Mouse (Mus musculus): Measurements from ENCODE around the gene Iqcb1.
A peak's percentile ranks its signal among the peaks of the same experiment; 100 is the strongest.

Gene Iqcb1

DNA sequence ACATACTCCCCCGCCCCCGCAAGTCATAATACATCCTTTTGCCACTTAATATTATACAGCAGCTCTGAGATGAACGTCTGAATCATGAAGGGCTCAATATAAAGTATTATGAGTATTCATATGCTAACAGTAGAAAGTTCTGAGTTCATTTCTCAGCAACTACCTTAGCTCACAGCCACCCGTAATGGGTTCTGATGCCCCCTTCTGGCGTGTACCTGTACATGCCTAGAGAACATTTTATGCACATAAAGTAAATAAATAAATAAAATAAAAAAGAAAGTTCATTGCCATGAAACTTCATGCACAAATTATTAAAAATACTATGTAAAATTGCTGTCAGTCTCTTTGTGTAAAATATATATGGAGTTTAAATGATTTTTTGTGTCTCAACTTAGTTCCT is 49.1 kb downstream of the Iqcb1 start:
- no peak for DNase-seq

DNA sequence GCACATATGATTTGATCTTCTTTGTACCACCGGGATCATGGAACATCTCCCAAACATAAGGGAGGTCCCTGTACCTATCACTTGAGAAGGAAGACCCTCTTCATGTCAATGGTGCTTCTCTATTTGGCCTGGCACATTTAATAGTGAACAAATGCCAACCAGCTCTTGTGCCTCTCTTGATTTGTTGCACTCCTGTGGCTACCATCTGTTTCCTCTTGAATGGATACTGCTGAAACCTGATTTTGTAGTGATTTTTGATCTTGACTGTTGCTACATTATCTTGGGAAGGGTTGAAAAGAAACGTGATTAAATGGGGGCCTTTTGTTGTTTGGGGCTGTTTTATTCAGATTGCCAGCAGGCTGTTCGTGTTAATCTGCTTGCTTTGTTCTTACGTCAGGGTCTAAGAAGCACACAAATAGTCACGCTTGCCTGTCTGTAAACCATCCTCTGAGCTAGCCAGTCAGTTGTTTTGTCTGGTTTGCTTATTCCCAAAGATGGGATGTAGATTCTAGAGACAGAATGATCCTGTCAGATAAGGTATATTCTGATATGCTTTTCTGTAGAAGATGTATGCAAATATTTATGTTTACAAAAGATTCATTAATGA is 54.7 kb downstream of the Iqcb1 start:
- peak; percentile 52 for DNase-seq

DNA sequence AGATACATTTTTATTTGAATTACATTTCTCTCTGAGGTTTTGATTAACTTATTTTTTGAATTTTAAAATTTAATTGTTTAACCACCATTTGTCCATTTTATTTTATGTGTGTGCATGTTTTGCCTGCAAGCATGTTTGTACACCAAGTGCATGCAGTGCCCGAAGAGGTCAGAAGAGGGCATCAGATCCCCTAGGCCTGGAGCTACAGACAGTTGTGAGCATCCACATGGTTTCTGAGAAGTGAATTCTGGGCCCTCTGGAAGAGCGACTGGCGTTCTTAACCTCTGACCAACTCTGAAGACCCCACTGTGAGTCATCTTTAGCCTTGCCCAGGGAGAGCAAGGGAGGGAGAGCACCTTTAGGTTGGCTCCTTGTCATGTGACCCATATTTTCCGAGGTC is 56.7 kb downstream of the Iqcb1 start:
- no peak for DNase-seq

DNA sequence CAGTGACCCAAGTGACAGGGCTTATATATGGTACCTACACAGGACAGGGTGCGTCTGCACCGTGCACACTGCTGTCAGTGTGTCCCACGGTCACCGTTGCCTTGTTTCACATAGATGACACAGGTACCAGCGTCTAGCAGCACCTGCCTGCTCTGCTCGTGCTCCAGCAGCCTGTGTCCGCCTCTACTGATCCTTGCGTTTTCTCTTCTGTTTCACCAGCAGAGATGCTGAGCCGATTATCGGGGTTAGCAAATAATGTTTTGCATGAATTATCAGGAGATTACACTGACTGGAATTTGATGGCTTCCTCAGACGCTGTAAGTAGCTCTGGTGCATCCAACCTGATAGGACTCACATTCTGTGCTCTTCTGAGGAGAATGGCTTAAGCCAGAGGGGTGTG is 57.7 kb downstream of the Iqcb1 start:
- DNase-seq, result no peak

DNA sequence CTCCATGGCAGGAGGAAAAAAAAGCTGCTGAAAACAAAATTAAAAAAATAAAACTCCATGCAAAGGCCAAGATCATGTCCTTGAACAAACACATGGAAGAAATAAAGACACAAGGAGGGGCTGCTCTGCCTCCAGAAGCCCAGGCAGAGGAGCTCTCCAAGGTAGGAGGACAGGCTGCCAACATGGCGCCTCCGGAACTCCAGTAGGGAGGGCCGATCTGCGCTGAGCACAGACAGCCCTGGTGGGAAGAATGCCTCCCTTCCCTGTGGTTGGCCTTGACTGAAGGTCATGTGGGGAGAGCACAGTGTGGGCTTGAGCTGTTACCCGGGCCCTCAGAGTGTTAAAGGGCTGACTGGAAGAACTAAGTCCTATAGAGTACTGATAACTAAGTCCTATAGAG is 59.4 kb downstream of the Iqcb1 start:
- DNase-seq, result no peak

DNA sequence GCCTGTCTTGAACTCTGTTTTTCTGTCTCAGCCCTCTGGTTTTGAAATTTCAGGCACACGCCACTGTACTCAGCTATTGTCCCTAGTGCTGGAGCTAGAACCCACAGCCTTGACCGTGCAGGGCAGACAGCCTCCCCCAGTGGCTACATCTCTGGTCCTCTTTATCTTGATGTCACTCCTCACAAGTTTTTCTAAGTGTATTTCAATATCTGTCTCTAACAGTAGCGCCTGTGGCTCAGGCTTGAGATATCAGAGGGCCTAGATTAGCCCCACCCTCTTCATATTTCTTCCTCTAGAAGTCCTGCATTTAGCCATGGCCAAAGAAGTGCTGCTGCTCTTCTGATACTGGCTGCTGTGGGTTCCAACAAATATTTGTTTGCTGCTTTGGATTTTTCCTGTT is 62.4 kb downstream of the Iqcb1 start:
- DNase-seq, result no peak

DNA sequence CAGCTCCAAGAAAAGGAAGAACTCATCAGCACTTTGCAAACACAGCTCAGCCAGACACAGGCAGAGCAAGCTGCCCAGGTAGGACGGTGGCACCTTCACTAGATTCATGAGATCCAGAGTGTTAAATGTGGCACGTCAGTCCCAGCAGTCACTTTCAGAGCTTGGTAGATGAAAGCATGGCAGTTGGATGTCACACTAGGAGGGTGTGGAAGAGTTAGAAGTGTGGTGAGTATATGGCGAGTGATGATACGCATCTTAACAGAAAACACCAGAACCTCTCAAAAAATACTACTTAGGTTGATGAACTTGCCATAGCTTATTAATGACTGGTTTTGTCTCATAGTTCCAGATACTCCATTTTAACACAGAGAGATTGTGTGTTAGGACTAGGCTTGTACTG is 63.2 kb downstream of the Iqcb1 start:
- no peak for DNase-seq

DNA sequence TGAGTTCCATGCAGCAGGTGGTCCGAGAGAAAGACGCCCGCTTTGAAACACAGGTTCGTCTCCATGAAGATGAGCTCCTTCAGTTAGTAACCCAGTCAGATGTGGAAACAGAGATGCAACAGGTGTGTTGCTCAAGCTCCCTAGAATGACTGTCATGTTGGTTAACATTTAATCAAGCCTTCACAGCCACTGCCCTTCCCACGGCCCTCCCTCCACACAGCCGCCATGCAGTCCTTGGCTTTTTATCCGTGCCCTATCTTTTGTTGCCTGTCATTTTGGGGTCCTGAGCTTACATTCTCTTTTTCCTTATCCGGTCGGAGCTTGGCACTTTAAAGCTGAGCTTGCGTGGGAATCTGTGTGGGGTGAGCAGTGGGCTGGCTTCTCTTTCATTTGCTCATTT is 65.1 kb downstream of the Iqcb1 start:
- no peak for DNase-seq

DNA sequence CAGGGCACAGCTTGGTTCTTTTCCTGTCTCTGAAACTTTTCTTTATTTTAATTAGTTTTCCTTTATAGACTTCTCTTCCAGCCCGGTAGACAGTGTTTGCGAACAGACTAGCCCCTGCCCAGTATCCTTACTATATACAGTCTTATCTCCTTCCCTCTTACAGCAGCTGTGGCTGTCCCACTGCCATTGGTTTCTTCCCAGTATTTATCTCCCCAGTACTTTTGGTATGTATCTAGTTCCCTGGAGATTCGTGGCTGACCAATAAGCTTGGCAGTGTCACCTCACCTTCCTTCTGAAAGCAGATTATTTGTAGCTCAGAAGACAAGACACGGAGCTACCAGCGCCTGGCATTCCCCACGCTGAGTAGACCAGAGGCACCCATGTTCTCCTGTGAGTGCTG is 68.5 kb downstream of the Iqcb1 start:
- no peak for DNase-seq

DNA sequence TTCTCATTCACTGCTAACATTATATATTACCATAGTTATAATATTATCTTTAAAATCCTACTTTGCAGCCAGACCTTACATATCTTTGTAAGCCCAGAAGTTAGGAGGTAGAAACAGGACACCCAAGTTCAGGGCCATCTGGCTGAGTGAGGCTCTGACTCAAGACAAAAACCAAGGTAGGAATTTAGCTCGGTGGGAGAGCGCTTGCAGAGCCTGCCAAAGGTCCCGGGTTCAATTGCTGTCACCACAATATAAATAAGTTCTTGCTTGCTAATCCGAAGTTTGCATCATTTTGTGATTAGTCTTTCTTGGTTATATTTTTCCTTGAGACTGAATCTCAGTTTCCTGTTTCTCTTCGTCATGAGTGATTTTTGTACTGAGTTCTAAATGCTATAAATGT is 75.0 kb downstream of the Iqcb1 start:
- no peak for DNase-seq

DNA sequence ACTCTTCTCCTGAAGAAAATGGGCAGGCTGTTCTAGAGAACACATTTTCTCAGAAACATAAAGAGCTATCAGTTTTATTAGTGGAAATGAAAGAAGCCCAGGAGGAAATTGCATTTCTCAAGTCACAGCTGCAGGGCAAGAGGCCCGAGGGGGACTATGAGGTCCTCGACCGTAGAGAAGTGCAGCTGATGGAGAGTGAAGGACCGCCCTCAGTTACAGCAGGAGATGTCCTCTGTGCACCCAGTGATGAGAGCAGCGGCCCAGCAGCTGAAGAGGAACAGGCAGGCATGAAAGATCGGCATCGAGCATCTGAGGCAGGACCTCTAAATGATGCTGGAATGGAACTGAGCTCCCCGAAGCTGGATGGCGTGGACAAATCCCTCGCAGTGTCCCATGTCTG is 83.7 kb downstream of the Iqcb1 start:
- DNase-seq, result no peak

DNA sequence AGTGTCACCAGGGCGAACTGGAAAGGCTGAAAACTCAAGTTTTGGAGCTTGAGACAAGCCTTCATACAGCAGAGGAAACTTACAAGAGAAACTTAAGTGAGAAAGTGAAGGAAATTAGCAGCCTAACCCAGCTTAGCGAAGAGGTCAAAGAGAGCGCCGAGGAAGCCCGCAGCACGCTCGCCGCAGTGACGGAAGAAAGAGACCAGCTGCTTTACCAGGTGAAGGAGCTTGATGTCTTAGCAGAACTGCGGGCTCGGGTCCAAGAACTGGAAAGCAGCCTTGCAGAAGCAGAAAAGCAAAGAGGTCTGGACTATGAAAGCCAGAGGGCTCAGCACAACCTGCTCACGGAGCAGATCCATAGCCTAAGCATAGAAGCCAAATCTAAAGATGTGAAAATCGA is 84.1 kb downstream of the Iqcb1 start:
- DNase-seq, result no peak

DNA sequence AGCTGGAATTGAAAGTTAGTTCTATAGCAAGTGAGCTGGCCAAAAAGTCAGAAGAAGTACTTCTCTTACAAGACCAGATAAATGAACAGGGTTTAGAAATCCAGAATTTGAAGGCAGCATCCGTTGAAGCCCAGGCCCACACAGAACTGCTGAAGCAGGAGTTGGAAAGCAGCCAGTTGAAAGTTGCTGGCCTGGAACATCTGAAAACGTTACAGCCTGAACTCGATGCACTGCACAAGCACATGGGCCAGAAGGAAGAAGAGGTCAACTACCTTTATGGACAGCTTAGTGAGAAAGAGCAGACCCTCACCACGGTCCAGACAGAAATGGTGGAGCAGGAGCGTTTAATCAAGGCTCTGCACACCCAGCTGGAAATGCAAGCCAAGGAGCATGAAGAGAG is 86.0 kb downstream of the Iqcb1 start:
- DNase-seq, result no peak

DNA sequence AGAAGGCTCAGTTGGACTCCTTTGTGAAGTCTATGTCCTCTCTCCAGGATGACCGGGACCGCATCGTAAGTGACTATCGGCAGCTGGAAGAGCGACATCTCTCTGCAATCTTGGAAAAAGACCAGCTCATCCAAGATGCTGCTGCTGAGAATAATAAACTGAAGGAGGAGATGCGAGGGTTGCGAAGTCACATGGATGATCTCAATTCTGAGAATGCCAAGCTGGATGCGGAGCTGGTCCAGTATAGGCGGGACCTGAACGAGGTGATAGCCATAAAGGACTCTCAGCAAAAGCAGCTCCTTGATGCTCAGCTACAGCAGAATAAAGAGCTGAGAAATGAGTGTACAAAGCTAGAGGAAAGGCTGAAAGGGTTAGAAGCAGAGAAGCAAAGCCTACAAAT is 90.3 kb downstream of the Iqcb1 start:
- no peak for DNase-seq

DNA sequence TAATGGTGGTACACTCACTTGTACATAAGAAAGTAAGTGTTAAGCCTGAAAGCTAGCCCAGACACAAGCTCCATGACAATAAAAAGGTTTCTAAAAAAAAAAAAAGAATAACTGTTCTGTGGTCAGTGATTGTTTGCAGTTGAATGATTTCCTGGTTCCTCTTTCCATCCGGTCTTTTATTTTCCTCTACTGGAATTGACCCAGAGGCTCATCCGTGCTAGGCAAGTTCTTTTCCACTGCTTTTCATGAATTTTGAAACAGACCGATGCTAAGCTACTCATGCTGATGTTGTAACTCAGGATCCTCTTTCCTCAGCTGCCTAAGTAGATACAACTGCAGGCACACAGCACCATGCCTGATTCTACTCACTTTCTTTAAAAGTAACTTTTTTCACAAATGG is 92.2 kb downstream of the Iqcb1 start:
- no peak for DNase-seq

DNA sequence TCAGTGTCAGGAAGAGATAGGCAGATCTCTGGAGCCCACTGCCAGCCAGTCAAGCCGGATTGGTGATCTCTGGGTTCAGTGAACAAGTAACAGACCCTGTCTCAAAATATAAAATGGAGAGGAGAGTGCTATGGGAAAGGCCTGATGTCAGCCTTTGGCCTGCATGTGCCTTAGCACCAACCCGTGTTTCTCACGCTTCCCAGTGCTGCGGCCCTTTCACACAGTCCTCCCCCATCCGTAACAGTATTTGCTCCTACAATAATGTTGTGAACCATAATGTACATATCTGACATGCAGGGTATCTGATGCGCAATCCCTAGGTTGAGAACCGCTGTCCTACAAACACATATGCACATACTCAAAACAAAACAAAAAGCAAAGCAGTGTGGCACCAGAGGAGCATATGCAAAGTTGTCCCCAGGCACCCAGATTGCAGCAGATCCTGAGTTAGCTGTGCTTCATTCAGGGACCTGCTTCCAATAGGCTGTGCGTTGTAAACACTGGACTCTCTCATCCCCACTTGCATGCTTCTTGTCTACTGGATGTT is 93.0 kb downstream of the Iqcb1 start:
- DNase-seq, result no peak

DNA sequence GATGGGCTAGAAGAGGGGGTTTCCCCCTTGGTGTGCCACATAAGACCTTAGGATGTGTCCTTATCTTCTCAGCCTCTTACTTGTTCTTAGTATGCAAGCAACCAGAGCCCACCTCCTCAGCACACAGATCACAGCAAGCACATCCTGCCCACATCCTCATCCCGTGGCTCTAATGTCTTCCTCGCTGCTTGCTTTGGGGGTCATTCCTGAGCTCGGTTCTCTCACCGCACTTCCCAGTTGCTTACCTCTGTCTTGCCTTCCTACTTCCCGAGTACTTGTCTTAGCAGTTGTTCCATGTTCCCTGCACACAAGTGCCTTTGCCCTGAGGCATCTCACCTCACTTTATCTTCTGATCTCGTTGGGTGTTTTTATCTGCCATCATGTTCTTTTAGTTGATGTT is 93.8 kb downstream of the Iqcb1 start:
- no peak for DNase-seq
